Mouse (Mus musculus) kidney, adult 11 months (tissue): ENCODE data around the gene Rab3d.

ENCODE experiments used
- DNase-seq: peaks from one replicate; pipeline ENCODE4 v3.0.0; 2022

Gene Rab3d

GRCm38 (mm10) chr9:21918035-21918592 lies at the start of gene Rab3d:
TSS of gene Rab3d (minus strand) at chr9:21918192.
- peak; percentile 96 for DNase-seq

- no peak for DNase-seq
Observed at GRCm38 (mm10) chr9:21963417-21963816, 45.4 kb upstream of the Rab3d start, which contains the start of gene Epor. TSS of gene Epor (minus strand) at chr9:21963506.

- DNase-seq: peak; percentile 49
Observed at GRCm38 (mm10) chr9:21962416-21963059, 44.5 kb upstream of the Rab3d start.

- no peak for DNase-seq
Observed at GRCm38 (mm10) chr9:21962010-21962409, 44.0 kb upstream of the Rab3d start.

GRCm38 (mm10) chr9:21961366-21961980 lies 43.5 kb upstream of the Rab3d start:
- DNase-seq: no peak

GRCm38 (mm10) chr9:21960558-21961208 lies 42.7 kb upstream of the Rab3d start:
- DNase-seq: peak; percentile 46

GRCm38 (mm10) chr9:21960135-21960534 lies 42.1 kb upstream of the Rab3d start:
- DNase-seq: peak; percentile 63

- DNase-seq: no peak
Observed at GRCm38 (mm10) chr9:21959244-21959643, 41.3 kb upstream of the Rab3d start.

- DNase-seq: no peak
Observed at GRCm38 (mm10) chr9:21958372-21958771, 40.4 kb upstream of the Rab3d start.

GRCm38 (mm10) chr9:21955570-21956281 lies 37.7 kb upstream of the Rab3d start, which contains the start of gene Swsap1:
TSS of gene Swsap1 (plus strand) at chr9:21955755.
- DNase-seq: peak; percentile 99

GRCm38 (mm10) chr9:21955225-21955569 lies 37.2 kb upstream of the Rab3d start:
- DNase-seq: no peak

- DNase-seq: no peak
Observed at GRCm38 (mm10) chr9:21954635-21955034, 36.6 kb upstream of the Rab3d start.

- no peak for DNase-seq
Observed at GRCm38 (mm10) chr9:21953600-21953999, 35.6 kb upstream of the Rab3d start.

GRCm38 (mm10) chr9:21951977-21952376 lies 34.0 kb upstream of the Rab3d start:
- no peak for DNase-seq

GRCm38 (mm10) chr9:21950322-21950721 lies 32.3 kb upstream of the Rab3d start:
- no peak for DNase-seq

- DNase-seq: no peak
Observed at GRCm38 (mm10) chr9:21948790-21949189, 30.8 kb upstream of the Rab3d start.

GRCm38 (mm10) chr9:21948146-21948545 lies 30.2 kb upstream of the Rab3d start:
- no peak for DNase-seq

GRCm38 (mm10) chr9:21947540-21948130 lies 29.6 kb upstream of the Rab3d start:
- no peak for DNase-seq

- no peak for DNase-seq
Observed at GRCm38 (mm10) chr9:21944267-21944666, 26.3 kb upstream of the Rab3d start.

GRCm38 (mm10) chr9:21943638-21944037 lies 25.6 kb upstream of the Rab3d start:
- no peak for DNase-seq

- DNase-seq: no peak
Observed at GRCm38 (mm10) chr9:21943046-21943445, 25.1 kb upstream of the Rab3d start.

- no peak for DNase-seq
Observed at GRCm38 (mm10) chr9:21938234-21938855, 20.4 kb upstream of the Rab3d start.
